Mouse (Mus musculus) Muller cell, postnatal 12 days (primary cell): ENCODE measurements around the gene Sh3rf3.
"Not testable (repeated sequence)": the region's sequence is repeated elsewhere in the genome, so short reads cannot be mapped to it uniquely, and the experiment has no call there.

ENCODE experiments used
- DNase-seq: peaks from one replicate; pipeline ENCODE4 v3.0.0-alpha.2; 2015; ENCODE audit errors: inconsistent ontology term

Gene Sh3rf3

DNA sequence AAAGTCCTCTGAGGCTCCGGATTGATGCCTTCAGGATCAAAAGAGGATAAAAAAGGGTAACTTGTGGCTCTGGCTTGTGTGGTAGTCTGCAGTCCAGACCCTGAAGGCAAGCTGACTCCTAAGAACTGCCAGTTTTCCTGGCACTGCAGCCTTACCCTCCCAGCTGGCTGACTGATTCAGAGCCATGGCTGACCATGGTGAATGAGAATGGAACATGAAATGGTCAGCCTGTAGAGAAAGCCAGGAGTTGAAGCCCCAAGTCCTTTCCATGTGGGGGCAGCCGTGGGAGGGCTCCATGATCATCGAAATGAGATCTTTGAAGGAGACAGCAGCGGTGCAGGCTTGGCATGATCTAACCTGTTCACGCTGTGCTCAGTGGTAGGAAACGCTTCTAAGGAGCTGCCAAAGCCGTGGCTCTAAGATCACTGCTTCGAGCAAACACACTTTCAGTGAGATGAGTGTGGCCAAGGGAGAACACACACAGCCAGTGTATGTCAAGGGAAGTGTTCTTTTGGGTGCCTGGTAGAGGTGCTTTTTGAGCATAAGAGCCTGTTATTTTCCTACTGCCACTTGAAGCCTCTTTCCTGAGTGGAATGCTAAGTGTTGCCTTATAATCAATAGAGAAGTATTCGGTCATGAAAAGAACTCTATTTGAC is 168.6 kb downstream of the Sh3rf3 start:
- peak; percentile 40 for DNase-seq

DNA sequence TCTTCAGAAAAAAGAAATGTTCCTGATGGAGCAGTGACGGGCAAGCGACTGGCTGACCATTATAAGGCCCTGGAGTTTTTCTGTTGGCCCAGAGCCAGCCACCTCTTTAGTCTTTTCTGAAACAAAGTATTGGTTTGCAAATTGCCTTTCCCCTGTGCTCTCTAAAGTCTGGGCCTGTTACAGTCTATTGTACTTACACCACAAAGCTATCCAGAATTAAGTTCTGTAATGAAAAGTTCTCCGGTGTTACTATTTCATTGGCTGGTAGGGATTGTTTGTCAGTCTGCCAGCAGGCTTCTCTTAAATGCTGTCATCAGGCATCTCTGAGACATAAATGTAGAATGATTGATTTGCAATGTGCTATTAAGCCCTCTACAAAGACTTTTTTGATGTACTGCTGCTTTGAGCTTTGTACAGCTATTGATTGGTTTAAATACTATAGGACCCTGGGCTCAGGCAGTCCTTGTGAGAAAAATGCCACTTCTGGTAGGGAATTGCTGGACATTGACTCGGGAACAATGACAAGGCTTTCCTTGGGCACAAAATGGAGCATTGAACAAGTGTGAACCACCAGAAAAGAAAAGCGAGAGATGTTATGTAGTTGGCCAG is 169.5 kb downstream of the Sh3rf3 start:
- DNase-seq = no peak

DNA sequence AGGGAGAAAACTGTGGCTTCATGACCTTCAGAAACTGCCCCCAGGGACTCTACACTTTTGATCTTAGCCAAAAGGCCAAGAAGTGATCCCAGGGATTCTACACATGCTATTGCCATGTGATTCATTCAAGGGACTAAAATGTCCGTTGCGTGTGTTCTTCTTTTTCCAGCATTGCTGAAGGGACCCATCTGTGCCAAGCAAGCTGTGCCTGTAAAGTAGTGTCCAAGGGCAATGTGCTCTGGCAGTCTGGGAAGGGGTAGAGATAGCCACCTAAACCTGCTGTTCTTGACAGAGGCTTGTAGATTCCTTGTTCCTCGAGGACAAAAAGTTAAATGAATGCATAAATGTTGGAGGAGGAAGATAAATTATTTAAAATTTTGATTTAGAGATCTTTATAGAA is 178.5 kb downstream of the Sh3rf3 start:
- no peak for DNase-seq

DNA sequence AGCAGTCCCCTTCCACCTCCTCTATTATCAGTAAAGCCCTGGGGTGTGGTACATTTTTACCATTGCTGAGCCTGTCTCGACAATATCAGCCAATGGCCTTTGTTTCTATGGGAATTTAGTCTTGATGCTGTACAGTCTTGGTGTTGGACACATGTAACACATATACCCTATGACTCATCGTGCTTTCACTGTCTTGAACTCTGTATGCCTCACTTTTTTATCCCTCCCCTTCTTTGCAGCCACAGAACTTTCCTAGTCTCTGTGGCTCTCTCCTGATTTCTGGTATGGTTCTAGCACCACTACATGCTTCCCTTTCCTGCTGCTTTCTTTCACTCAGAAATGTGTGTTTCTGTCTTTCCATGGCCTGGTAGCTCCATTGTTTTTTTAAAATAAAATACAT is 181.6 kb downstream of the Sh3rf3 start:
- DNase-seq = peak; percentile 14

DNA sequence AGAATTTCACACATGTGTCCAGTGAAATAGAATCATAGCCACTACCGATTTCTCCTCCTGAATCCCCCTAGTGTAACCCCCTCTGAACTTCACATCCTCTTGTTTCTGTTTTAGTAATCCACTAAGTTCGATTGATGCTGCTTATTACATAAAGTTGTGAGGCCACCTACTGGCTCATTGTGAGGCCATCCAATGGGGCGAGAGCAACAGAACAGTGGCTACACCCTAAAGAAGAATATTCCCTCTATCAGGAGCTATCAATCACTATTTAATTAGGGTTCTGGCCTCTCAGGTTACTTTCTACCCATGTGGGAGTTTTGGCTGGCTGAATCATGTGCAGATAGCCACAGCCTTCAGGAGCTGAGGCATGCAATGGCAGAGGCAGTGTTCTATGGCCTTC is 182.0 kb downstream of the Sh3rf3 start:
- DNase-seq = no peak

DNA sequence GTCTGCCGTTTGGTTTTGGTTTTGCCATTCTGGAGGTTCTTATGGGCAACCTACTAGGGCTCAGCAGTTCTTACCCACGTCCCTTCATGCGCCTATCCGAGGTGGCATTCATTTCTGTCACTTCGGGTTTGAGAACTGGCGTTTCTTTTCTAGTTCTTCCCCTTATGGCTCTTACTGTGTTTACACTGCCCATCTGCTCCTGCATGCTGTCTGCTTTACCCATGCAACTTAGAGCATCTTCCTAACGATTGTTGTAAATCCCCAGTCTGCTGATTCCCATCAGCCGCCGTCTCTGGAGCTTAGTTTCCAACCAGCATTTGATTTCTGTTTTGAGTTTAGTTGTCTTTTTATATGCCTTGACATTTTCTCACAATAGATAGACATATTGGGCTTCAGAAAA is 189.2 kb downstream of the Sh3rf3 start:
- DNase-seq = no peak

DNA sequence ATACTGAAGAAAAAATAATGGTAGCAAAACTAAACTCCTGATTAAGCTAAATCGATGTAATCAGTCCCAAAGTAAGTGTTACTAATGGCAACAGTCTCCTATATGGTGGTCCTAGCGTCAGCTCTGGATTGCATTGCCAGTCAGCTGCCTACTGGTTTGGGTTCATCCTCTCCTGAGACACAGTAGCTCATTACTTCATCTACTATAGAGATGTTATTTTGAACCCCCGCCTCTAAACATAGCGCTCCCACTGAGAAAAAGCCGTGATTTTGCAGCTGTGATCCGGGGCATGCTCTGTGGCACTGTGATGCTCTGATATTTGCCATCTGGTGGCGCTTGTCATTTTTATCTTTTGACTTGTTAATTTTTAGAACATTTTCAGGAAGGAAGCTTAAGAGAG is 198.3 kb downstream of the Sh3rf3 start:
- no peak for DNase-seq

DNA sequence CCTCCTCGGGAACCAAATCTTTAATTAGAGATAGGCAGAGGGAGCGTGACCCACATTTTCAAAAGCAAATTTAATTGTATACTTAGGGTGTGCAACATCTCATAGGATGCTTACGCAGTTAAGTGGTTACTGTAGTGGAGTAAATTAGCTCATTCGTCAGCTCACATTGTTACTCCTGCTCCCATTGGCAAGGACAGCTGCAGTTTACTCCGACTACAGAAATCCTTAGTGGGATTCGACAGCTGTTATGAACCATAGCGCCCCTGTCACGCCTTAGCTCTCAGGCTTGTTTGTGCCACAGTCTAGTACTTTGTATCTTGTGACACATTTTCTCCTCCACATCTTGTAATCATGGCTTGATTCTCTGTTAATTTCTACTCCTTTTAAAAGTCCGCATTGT is 200.5 kb downstream of the Sh3rf3 start:
- no peak for DNase-seq

DNA sequence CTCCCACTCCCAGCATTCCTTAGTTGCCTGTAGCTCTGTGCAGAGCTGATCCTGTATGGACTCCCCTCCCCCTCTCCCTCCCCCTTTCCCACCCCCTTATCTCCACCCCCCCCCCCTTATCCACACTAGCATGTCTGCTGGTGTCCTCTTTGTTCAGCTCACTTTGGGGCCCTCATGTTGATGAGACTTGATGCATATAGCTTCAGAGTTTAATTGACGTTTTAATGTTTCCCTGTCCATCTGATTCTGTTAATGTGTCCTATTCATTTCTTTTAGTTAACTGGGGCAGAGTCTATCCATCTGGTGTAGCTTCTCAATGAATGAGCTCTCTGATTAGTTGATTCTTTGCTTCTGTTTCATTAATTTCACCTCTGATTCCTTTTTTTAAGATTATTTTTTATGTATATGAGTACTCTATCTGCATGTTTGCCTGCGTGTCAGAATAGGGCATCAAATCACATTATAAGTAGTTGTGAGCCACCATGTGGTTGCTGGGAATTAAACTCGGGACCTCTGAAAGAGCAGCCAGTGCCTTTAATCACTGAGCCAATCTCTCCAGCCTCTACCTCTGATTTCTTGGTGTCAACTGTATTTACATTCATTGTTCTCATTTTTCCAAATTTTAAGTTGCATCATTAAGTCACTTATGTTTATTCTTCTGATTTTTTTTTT is 206.3 kb downstream of the Sh3rf3 start:
- DNase-seq = no peak

DNA sequence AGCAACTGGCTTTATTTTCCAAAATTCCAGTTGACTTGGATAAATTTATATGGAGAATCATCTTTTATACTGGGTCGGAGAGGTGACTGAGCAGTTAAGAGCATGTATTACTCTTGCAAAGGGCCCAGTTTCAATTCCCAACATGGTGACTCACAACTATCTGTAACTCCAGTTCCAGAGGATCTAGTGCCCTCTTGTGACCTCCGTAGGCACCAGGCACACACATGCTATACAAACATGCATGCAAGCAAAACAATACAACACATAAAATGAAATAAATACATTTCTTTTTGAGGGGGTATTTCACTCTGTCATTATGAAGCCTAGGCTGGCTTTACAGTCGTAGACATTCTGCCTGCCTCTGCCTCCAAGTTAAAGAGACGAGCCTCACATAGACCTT is 237.3 kb downstream of the Sh3rf3 start:
- no peak for DNase-seq

DNA sequence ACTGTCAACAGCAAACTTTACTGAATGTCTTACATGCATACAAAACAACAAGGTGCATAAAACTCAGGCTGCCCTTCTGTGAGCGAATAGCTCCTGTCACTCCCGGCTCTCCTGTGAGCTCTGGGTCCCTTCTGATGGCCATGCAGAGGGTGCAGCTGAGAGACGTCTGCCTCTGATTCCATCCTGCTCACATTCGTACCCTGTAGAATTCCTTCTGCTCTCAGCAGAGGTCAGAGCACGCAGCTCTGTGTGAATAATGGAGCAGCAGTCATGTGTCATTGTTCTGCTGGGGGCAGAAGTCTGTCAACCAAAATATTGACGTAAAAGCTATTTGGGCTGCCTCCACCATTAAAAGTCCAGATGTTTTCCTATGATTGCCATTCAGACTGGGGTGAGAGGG is 243.1 kb downstream of the Sh3rf3 start:
- DNase-seq = no peak

DNA sequence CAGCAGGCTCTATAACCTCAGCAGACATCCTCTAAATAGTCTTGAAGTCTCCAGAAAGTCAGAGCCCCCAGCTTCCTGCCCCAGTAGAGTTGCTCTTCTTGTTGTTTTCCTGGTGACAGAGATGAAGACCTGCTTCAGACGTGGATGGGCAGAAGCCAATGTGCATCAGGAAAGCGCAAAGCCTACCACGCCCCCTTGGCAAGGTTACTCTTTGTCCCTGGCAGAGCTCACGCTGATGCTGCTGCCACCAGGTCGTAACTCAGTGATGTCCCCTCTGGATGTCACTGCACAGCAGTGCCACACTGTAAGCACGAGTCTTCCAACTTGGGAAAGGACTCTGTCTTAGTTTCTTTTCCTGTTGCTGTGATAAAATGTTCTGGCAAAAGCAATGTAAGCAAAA is 253.6 kb downstream of the Sh3rf3 start:
- no peak for DNase-seq

DNA sequence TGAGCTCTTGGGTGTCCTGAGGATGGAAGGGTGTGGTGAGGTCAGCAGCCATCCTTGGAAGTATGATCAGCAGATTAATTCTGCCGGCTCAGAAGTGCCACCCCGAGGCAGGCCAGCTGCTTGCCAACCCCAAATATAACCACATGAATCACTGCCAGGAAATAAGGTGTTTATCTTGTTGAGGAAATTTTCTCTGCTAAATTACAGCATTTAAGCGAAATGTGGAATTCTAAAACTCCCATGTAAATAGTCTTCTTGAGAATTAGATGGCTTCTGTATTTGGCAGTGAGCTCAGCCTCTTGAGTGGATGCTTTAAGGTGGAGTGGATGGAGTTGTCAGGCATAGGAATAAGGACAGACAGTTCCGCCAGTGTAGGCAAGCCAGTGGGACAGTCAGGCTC is 259.7 kb downstream of the Sh3rf3 start:
- no peak for DNase-seq

DNA sequence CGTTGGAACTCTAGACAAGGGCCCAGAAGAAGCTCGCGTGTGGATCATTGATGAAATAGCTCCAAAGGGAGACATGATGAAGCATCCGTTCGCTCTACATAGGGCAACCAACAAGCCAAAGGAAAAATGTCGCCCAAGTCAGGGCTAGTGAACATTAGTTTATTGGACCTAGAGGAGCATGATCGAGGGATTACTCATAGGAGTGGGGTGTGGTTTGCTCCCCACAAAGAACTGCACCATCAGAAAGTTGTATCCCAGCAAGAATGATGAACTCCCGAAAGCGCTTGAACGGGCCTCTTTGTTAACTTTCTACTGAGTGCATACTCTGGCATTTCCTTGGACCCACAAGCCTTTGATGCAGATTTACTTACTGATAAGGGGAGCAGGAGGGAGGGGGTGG is 263.5 kb downstream of the Sh3rf3 start:
- DNase-seq = no peak

DNA sequence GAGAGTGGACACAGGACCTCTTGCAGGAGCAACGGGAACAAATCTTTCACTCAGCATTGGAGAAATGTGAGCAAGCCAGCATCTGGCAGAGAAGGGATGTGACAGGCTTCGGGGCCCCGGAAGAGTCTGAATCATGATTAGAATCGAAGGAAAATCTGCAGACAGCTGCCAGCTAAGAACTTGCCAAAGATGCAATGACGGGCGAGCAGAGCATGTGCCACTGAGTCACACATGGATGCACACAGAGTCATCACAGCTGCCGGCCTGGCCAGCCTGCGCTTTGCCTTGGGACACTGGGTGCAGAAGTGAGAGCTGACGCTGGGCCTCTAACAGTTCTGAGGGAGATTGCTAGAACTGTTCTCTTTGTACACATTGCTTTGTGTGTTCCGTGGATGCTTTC is 264.8 kb downstream of the Sh3rf3 start:
- DNase-seq = peak; percentile 80

DNA sequence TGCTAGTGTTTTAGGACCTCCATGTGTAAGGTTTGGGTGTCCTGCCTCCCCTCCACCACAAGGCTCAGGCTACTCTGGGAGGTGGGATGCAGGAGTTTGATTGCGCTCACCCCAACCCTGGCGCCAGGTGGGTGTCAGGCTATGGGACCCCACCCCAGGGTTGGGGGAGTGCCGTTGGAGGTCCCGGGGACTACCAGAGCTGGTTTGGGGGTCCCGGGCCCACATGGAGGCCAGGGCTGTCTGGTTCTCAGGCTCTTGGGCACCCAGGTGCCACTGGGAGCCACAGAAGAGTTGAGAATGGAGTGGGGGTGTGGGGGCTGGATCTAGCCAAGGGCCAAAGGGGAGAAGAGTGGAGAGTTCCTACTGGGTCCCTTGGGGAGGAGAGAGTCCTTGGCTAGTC is 272.4 kb downstream of the Sh3rf3 start:
- DNase-seq = no peak

DNA sequence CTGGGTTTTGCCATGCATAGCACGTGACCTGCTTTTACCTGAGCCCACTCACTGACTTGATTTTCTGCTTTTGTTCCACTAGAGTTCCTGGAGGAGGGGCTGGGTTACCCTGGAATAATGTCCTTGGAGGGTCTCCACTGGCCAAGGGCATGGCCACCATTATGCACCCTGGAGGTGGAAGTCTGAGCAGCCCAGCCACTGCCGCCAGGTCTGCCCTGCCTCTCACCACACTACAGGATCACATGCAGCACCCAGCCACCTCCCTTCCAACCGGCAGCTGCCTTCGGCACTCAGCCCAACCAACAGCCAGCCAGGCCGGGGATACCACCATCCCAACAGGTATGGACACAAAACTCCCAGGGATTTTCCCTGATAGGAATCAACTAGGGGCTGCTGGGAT is 273.4 kb downstream of the Sh3rf3 start:
- no peak for DNase-seq

DNA sequence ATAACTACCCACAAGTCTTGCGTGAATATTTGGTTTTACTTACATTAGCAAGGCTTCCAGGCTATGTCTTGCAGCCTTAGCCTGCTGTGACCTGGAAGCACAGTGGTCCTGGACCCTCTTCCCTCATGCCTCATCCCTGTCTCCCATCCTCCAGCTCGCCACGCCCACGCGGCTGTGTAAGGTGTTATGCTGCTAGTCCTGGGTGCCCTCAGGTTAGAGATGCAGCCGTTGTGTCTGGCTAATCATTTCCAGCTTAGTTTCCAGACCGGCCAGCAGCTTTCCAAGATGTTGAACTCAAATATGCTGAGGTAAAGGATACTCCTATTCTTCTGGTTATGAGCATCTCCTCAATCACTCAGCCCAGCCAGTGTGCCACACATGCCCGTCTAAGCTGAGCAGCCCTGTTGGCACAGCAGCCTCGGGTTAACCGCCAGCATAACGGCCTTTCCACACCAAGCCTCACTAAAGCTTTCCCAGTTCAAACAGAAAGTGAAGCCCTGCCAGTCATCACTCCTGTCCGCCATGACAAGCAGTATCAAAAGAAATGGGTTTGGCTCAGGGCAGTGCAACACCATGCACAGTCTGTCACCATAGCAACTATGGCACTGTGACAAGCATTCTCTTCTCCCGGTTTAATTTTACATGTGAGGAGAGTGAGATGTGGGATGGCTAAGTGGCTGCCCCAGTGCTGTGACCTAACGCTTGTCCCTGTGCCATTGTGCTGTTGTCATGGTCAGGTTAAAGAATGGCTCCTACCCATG is 276.9 kb downstream of the Sh3rf3 start:
- DNase-seq = peak; percentile 80

DNA sequence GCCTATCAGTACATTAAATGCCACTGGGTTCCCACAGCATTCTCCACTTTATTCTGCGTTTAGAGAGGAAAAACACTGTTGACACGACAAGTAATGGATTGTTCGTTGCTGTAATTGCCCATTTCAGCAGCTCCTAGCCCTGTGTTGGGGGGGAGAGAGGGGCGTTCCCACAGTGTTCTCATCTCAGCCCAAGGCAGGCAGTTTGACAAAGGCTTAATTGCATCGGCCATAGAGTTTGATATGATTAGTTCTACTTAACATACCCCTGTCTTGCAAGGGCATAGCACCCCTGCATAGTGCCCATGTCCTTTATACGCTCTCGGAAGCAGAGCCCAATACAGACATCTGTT is 277.4 kb downstream of the Sh3rf3 start:
- no peak for DNase-seq

DNA sequence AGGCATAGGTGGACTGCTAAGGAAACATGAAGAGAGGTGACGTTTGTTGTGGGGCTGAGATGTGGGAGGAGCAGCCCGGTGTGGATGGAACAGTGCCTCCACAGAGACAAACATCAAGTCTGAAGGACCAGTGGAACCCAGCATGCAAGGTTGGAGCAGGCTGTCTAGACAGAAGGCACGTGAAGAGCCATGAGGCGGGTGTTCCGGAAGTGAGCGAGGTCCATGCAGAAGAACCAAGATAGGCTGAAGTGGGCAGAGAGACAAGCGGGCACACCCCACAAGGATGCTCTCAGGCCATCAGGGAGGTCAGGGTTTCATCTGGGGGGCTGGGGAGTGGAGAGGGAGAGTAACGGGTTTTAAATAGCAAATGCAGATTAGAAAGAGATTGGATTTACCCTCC is 278.4 kb downstream of the Sh3rf3 start:
- DNase-seq = no peak

DNA sequence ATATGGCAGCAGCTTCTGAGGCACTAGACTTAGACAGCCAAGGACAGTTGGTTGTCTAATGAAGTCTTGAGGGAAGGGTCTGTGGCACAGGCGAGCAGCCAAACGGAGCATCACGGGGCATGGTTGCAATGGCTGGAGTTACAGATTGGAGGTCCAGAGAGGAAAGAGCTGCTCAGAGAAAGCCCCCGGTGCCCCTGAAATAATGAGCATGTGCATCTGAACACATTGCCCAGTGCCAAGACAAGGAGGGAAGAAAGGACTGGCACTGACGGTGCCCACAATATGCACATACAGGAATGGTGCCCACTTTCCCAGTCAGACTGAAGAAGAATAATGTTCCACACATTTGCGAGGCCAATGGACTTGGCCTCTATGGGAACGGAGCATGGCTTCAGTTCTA is 278.8 kb downstream of the Sh3rf3 start:
- no peak for DNase-seq

DNA sequence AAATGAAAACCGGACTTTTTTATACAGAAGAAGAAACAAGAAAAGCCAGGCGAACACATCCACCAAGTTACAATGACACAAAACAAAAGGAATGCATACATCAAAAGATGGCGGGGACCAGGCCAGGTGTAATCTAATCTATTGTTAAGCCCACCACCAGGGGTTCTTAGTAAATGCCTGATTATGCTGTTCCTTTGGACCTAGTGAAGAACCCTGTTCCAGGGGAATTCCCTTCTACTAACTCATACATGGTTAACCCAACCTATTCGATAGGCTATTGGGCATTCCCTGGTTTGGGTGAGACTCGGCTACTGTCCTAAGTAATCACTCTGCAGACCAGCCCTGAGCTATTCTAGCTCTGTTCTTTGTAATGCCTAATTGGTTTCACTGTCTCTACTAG is 289.9 kb downstream of the Sh3rf3 start:
- DNase-seq = not testable (repeated sequence)

DNA sequence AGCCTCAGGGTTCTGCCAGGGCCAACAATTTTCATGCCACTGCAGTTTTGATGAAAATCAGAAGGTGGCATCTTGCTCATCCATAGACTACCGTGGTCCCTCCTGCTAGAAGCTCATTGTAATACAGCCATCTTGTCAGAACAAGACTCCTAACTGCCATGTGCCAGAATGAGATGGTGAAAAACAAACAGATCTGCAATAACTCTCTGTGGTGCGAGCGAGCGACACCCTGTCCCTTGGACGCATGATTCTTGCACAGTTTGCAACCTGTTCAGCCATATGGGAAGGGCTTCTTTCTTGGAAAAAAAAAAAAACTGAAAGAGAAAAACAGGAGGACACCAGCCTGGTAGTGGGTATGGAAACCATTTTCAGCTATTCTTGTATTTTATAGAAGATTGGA is 291.5 kb downstream of the Sh3rf3 start:
- DNase-seq = no peak
